Mouse (Mus musculus) right cerebral cortex, postnatal 36 days (tissue): ENCODE measurements around the gene Cd300c.
"Not testable (repeated sequence)": the region's sequence is repeated elsewhere in the genome, so short reads cannot be mapped to it uniquely, and the experiment has no call there.

Experiments
- DNase-seq, 2 experiments: peaks; one replicate each; pipeline ENCODE4 v3.0.0; 2022; ENCODE audit warnings: low spot score in 2 of 2, mixed read lengths in 1 of 2

The Cd300c gene

GRCm38 (mm10) chr11:114968752-114969207, at the start of gene Cd300c:
Cd300c (minus strand) TSS chr11:114969157.
- DNase-seq, result no peak

GRCm38 (mm10) chr11:115016093-115016492, 47.1 kb upstream of the Cd300c start, which contains the start of gene Cd300ld2:
Cd300ld2 (minus strand) TSS chr11:115016193.
- DNase-seq, result not testable (repeated sequence)

- DNase-seq, result no peak
Measured at GRCm38 (mm10) chr11:115004070-115004469, 35.1 kb upstream of the Cd300c start.

GRCm38 (mm10) chr11:115001474-115002040, 32.6 kb upstream of the Cd300c start, which contains the start of gene Cd300c2:
Cd300c2 (minus strand) TSS chr11:115001880.
- no peak for DNase-seq

- DNase-seq, result no peak
Measured at GRCm38 (mm10) chr11:114989793-114990192, 20.8 kb upstream of the Cd300c start, which contains the start of gene Cd300ld. Cd300ld (minus strand) TSS chr11:114989922.

- DNase-seq, result peak in 1 of 2 experiments; percentile 11
Measured at GRCm38 (mm10) chr11:114981866-114982265, 12.9 kb upstream of the Cd300c start.

GRCm38 (mm10) chr11:114972726-114973125, 3.8 kb upstream of the Cd300c start:
- no peak for DNase-seq

GRCm38 (mm10) chr11:114965182-114965828, 3.7 kb downstream of the Cd300c start:
- no peak for DNase-seq

GRCm38 (mm10) chr11:114960369-114960768, 8.6 kb downstream of the Cd300c start:
- no peak for DNase-seq

GRCm38 (mm10) chr11:114934144-114934543, 34.8 kb downstream of the Cd300c start, which contains the start of gene Cd300lb:
Cd300lb (minus strand) TSS chr11:114934386.
- DNase-seq, result no peak

GRCm38 (mm10) chr11:114933591-114933990, 35.4 kb downstream of the Cd300c start:
- no peak for DNase-seq

- DNase-seq, result no peak
Measured at GRCm38 (mm10) chr11:114931041-114931440, 37.9 kb downstream of the Cd300c start.

- DNase-seq, result no peak
Measured at GRCm38 (mm10) chr11:114929581-114929980, 39.4 kb downstream of the Cd300c start.

GRCm38 (mm10) chr11:114923961-114924360, 45.0 kb downstream of the Cd300c start:
- DNase-seq, result no peak

GRCm38 (mm10) chr11:114922439-114922838, 46.5 kb downstream of the Cd300c start:
- peak; percentile 47 to 69 for DNase-seq

- no peak for DNase-seq
Measured at GRCm38 (mm10) chr11:114917120-114917519, 51.8 kb downstream of the Cd300c start.

GRCm38 (mm10) chr11:114914978-114915377, 54.0 kb downstream of the Cd300c start:
- DNase-seq, result no peak

GRCm38 (mm10) chr11:114912847-114913246, 56.1 kb downstream of the Cd300c start:
- DNase-seq, result peak; percentile 47 to 64

GRCm38 (mm10) chr11:114909538-114909937, 59.4 kb downstream of the Cd300c start:
- DNase-seq, result not testable (repeated sequence)

GRCm38 (mm10) chr11:114908086-114908485, 60.9 kb downstream of the Cd300c start:
- DNase-seq, result no peak

- DNase-seq, result no peak
Measured at GRCm38 (mm10) chr11:114907567-114907966, 61.4 kb downstream of the Cd300c start.
